In the genomic region with DNA sequence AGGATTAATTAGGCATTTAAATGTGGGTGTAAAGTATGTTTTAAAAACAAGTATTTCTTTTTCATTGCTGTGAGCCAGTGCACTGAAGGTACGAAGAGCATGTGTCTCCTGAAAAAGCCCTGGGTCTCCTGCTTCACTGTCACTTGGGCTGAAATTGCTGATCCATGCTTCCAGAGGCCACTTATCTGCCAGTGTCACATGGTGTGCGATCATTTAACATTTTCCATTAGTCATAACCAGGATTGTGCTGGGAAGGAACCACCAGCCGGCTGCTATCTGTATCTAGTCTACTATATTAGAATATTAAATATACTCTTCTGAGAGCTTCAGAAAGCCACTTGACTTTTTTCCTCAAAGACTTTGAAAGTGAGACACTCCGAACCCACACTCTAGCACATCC, we compare ENCODE assay signal across 13 mouse cellular contexts.
"Had no signal": no experiment of that assay in that cellular context is flagged by ENCODE, and none has a peak within 500 bp of the region (broad histone marks: within the 10 kb centered on the region; RNA-seq: fewer than 3 reads in every experiment).

No protein-coding gene starts in this region.

- H3K4me3 ChIP-seq: limb, embryonic 15.5 days; liver, embryonic 15.5 days; midbrain, embryonic 12.5 days; neural tube, embryonic 15.5 days had no signal

- H3K4me1 ChIP-seq: liver, embryonic 15.5 days had no signal

- H3K4me2 ChIP-seq: limb, embryonic 15.5 days; liver, embryonic 15.5 days; lung, embryonic 14.5 days; midbrain, embryonic 12.5 days; neural tube, embryonic 15.5 days had no signal

- H3K36me3 ChIP-seq: limb, embryonic 15.5 days; liver, embryonic 15.5 days; midbrain, embryonic 12.5 days; neural tube, embryonic 15.5 days had no signal

- H3K27ac ChIP-seq: limb, embryonic 15.5 days; liver, embryonic 15.5 days; midbrain, embryonic 12.5 days; neural tube, embryonic 15.5 days had no signal

- H3K9ac ChIP-seq: limb, embryonic 15.5 days; liver, embryonic 15.5 days; lung, embryonic 14.5 days; midbrain, embryonic 12.5 days; neural tube, embryonic 15.5 days had no signal

- H3K9me3 ChIP-seq: limb, embryonic 15.5 days; liver, embryonic 15.5 days; midbrain, embryonic 12.5 days; neural tube, embryonic 15.5 days had no signal

- DNase-seq: kidney, adult 8-10 months; kidney, postnatal 25 days; layer of hippocampus, postnatal 36 days; lung, embryonic 14.5 days; lung, postnatal 10 days; lung, postnatal 4 days; right cerebral cortex, adult 18-20 months; right cerebral cortex, postnatal 25 days; thymus, postnatal 4 days had no signal

- H3K27me3 ChIP-seq: limb, embryonic 15.5 days; liver, embryonic 15.5 days; neural tube, embryonic 15.5 days had no signal
